8 mouse cellular contexts compared by ENCODE assay signal in genomic region chr10:17760750-17761613, GRCm38 (mm10). TPM values are rescaled to one million over a fixed set of nuclear protein-coding genes. Genes with fewer than 3 reads are reported as not detected.
DNase-seq lines count a peak whose midpoint lies in the region; ATAC-seq and TF ChIP-seq lines count a peak whose summit lies in the region.
"Had no signal": no experiment of that assay in that cellular context is flagged by ENCODE, and none has a peak within 500 bp of the region (broad histone marks: within the 10 kb centered on the region; RNA-seq: fewer than 3 reads in every experiment).

No protein-coding gene starts in this region.

- no peak overlapping the region for H3K9ac ChIP-seq in heart, embryonic 16.5 days (ENCODE audit: low read length)
- H3K9ac ChIP-seq in ES-Bruce4 (ENCODE audit: low read depth, poor library complexity, severe bottlenecking), result no peak overlapping the region
- no peak overlapping the region for H3K9ac ChIP-seq in liver, embryonic 12.5 days
- H3K9ac ChIP-seq: lung, embryonic 15.5 days had no signal

- no peak for TF ChIP-seq POLR2A in ES-Bruce4 (IDR thresholded peaks at IDR 0.05; ENCODE audit: insufficient read depth, low read length)
- no peak for TF ChIP-seq POLR2A in bone marrow, adult 2 months (IDR thresholded peaks at IDR 0.05; ENCODE audit: borderline replicate concordance, control insufficient read depth, low read depth, low read length)

- intact Hi-C loops in heart, postnatal 14 days (cut with DNase I), result no loop called here

- peak; percentile 58 for TF ChIP-seq CTCF in ES-Bruce4 (IDR thresholded peaks at IDR 0.05; ENCODE audit: low read depth, low read length)
- peak; percentile 29; the same call in 1 of the 2 replicates for TF ChIP-seq CTCF in bone marrow, adult 2 months (IDR thresholded peaks at IDR 0.05; ENCODE audit: control insufficient read depth, insufficient read depth, low read length)

- TF ChIP-seq EP300 in ES-Bruce4 (IDR thresholded peaks at IDR 0.05; ENCODE audit: insufficient read depth, low read depth, low read length), result no peak

- ATAC-seq in heart, embryonic 16.5 days (replicated peaks; ENCODE audit: extremely low read depth, insufficient read depth, low FRiP score), result no peak
- peak; percentile 58 for ATAC-seq in liver, embryonic 12.5 days

- no peak overlapping the region for H3K4me3 ChIP-seq in heart, embryonic 16.5 days (ENCODE audit: low read length)
- H3K4me3 ChIP-seq in ES-Bruce4 (ENCODE audit: low read depth, low read length), result no peak overlapping the region
- no peak overlapping the region for H3K4me3 ChIP-seq in bone marrow, adult 2 months (replicated peaks; ENCODE audit: control insufficient read depth, low read depth, low read length)
- no peak overlapping the region for H3K4me3 ChIP-seq in liver, embryonic 12.5 days
- H3K4me3 ChIP-seq: lung, embryonic 15.5 days had no signal

- peak overlapping the region; percentile 39; the same call in 1 of the 2 replicates for H3K27ac ChIP-seq in heart, embryonic 16.5 days (ENCODE audit: low read length)
- no peak overlapping the region for H3K27ac ChIP-seq in ES-Bruce4 (ENCODE audit: insufficient read depth, low read length)
- H3K27ac ChIP-seq in bone marrow, adult 2 months (ENCODE audit: control insufficient read depth, insufficient read depth, low read depth, low read length, poor library complexity), result no peak overlapping the region
- H3K27ac ChIP-seq in liver, embryonic 12.5 days, result peak overlapping the region; percentile 51
- H3K27ac ChIP-seq: lung, embryonic 15.5 days had no signal

- no peak for DNase-seq in heart, postnatal 14 days
- no peak for DNase-seq in urinary bladder, postnatal 10 days (ENCODE audit: low spot score)
- no peak for DNase-seq in Muller cell, postnatal 12 days (ENCODE audit: inconsistent ontology term)

- no peaks in the 10 kb centered on the region for H3K36me3 ChIP-seq in heart, embryonic 16.5 days (ENCODE audit: control insufficient read depth, insufficient read depth)
- H3K36me3 ChIP-seq in ES-Bruce4 (ENCODE audit: control insufficient read depth, insufficient read depth, low read length, poor library complexity, severe bottlenecking), result no peaks in the 10 kb centered on the region
- H3K36me3 ChIP-seq in liver, embryonic 12.5 days, result no peaks in the 10 kb centered on the region
- H3K36me3 ChIP-seq: lung, embryonic 15.5 days had no signal

- WGBS in heart, embryonic 16.5 days, result 57% methylated on average over 9 of the region's 9 CpGs
- WGBS in bone marrow, adult 2 months, result 78% methylated on average over 9 of the region's 9 CpGs
- 49% methylated on average over 9 of the region's 9 CpGs for WGBS in liver, embryonic 12.5 days (ENCODE audit: insufficient replicate concordance)

- no peaks in the 10 kb centered on the region for H3K27me3 ChIP-seq in heart, embryonic 16.5 days (ENCODE audit: control insufficient read depth, insufficient read depth, low read length)
- no peaks in the 10 kb centered on the region for H3K27me3 ChIP-seq in ES-Bruce4 (ENCODE audit: control insufficient read depth, insufficient read depth, low read length, poor library complexity, severe bottlenecking)
- H3K27me3 ChIP-seq in liver, embryonic 12.5 days (replicated peaks), result no peaks in the 10 kb centered on the region
- H3K27me3 ChIP-seq: lung, embryonic 15.5 days had no signal

- no peak overlapping the region for H3K4me2 ChIP-seq in heart, embryonic 16.5 days (ENCODE audit: low read depth, low read length)
- no peak overlapping the region for H3K4me2 ChIP-seq in liver, embryonic 12.5 days
- H3K4me2 ChIP-seq: lung, embryonic 15.5 days had no signal

- no peaks in the 10 kb centered on the region for H3K4me1 ChIP-seq in heart, embryonic 16.5 days (ENCODE audit: control insufficient read depth, insufficient read depth, low read length)
- no peaks in the 10 kb centered on the region for H3K4me1 ChIP-seq in ES-Bruce4 (ENCODE audit: control insufficient read depth, insufficient read depth, low read length)
- no peaks in the 10 kb centered on the region for H3K4me1 ChIP-seq in bone marrow, adult 2 months (ENCODE audit: control insufficient read depth, insufficient read depth, low read length)
- H3K4me1 ChIP-seq in liver, embryonic 12.5 days, result no peaks in the 10 kb centered on the region
- H3K4me1 ChIP-seq: lung, embryonic 15.5 days had no signal

- H3K9me3 ChIP-seq in heart, embryonic 16.5 days (replicated peaks; ENCODE audit: control insufficient read depth, low read length), result no peaks in the 10 kb centered on the region
- H3K9me3 ChIP-seq in ES-Bruce4 (replicated peaks; ENCODE audit: control insufficient read depth, insufficient read depth, low read length, poor library complexity, severe bottlenecking), result no peaks in the 10 kb centered on the region
- no peaks in the 10 kb centered on the region for H3K9me3 ChIP-seq in liver, embryonic 12.5 days (replicated peaks)
- H3K9me3 ChIP-seq: lung, embryonic 15.5 days had no signal

RNA-seq across cellular contexts. Expression of gene Txlnb, which starts 35.0 kb away (rescaled TPM):
- polyA plus RNA-seq in heart, embryonic 16.5 days (2015; fragmentation: Nextera tagmentation; extraction: Ambion mirVana), result 40.6 and 43.8 TPM in 2 replicates
- 100 to 1,000 TPM; 179 to 200 TPM for total RNA-seq in heart, postnatal 14 days (2021)
- 0.96 and 1.7 TPM in 2 replicates for polyA plus RNA-seq in ES-Bruce4 (2011; ENCODE audit: insufficient read depth, insufficient read length, low read depth, missing spikeins)
- polyA plus RNA-seq in bone marrow, adult 2 months (2011; ENCODE audit: insufficient read depth, insufficient read length, low replicate concordance, missing spikeins), result 0.79 TPM in 1 of 2 replicates, not detected in the other
- polyA plus RNA-seq in liver, embryonic 12.5 days (2016; fragmentation: Nextera tagmentation; extraction: Ambion mirVana), result 0.14 and 0.19 TPM in 2 replicates

RNA-seq across cellular contexts. Expression of gene Cited2, which starts 38.0 kb away (rescaled TPM):
- 23.9 and 24.0 TPM in 2 replicates for polyA plus RNA-seq in heart, embryonic 16.5 days (2015; fragmentation: Nextera tagmentation; extraction: Ambion mirVana)
- total RNA-seq in heart, postnatal 14 days (2021), result 10 to 100 TPM; 34.2 to 39.6 TPM
- 158 and 174 TPM in 2 replicates for polyA plus RNA-seq in ES-Bruce4 (2011; ENCODE audit: insufficient read depth, insufficient read length, low read depth, missing spikeins)
- 18.5 and 49.1 TPM in 2 replicates for polyA plus RNA-seq in bone marrow, adult 2 months (2011; ENCODE audit: insufficient read depth, insufficient read length, low replicate concordance, missing spikeins)
- polyA plus RNA-seq in liver, embryonic 12.5 days (2016; fragmentation: Nextera tagmentation; extraction: Ambion mirVana), result 35.3 and 36.7 TPM in 2 replicates

Comparison
In these comparisons a context has a peak if more than half of its experiments do, and no peak if none do; other contexts are left out.
1. H3K27ac ChIP-seq: peak in heart, embryonic 16.5 days (single experiment) and liver, embryonic 12.5 days (single experiment); none in ES-Bruce4 (single experiment) and bone marrow, adult 2 months (single experiment).
2. RNA of gene Txlnb, which starts 35.0 kb away (polyA plus RNA-seq): 40.6 to 43.8 TPM in heart, embryonic 16.5 days; 0.96 to 1.7 TPM in ES-Bruce4, 0.79 TPM in bone marrow, adult 2 months and 0.14 to 0.19 TPM in liver, embryonic 12.5 days; every median in the first group is over 10 times any median in the second.